Mouse (Mus musculus): ENCODE data around the gene Gm3448.
"Not testable (repeated sequence)": the region's sequence is repeated elsewhere in the genome, so short reads cannot be mapped to it uniquely, and the experiment has no call there.

- not testable (repeated sequence) for TF ChIP-seq CTCF, POLR2A (IDR thresholded peaks at IDR 0.05; ENCODE audit: insufficient read depth, low read depth, low read length)
These were observed 32.2 kb downstream of the Gm3448 start for GRCm38 (mm10) chr17:15009088-15009487.

All from olfactory bulb, adult 2 months (tissue).